Mouse (Mus musculus): ENCODE measurements around the gene Hdac4. TPM values are rescaled to one million over a fixed set of nuclear protein-coding genes. Genes with fewer than 3 reads are reported as not detected.

Gene Hdac4
- total RNA-seq (2017) = 13.8 to 21.8 TPM (median 13.9 TPM) in 3 replicates

GRCm38 (mm10) chr1:92195360-92196149 lies at the start of gene Hdac4:
Gene Hdac4, minus strand, starts transcription at chr1:92195699.
- ATAC-seq (replicated peaks; ENCODE audit: insufficient number of reproducible peaks, low FRiP score, low TSS enrichment, poor library complexity, severe bottlenecking) = no peak

- no peak for ATAC-seq (replicated peaks; ENCODE audit: insufficient number of reproducible peaks, low FRiP score, low TSS enrichment, poor library complexity, severe bottlenecking)
Measured at GRCm38 (mm10) chr1:92243549-92243948, 48.0 kb upstream of the Hdac4 start.

GRCm38 (mm10) chr1:92240072-92240471 lies 44.6 kb upstream of the Hdac4 start:
- ATAC-seq (replicated peaks; ENCODE audit: insufficient number of reproducible peaks, low FRiP score, low TSS enrichment, poor library complexity, severe bottlenecking) = no peak

DNA sequence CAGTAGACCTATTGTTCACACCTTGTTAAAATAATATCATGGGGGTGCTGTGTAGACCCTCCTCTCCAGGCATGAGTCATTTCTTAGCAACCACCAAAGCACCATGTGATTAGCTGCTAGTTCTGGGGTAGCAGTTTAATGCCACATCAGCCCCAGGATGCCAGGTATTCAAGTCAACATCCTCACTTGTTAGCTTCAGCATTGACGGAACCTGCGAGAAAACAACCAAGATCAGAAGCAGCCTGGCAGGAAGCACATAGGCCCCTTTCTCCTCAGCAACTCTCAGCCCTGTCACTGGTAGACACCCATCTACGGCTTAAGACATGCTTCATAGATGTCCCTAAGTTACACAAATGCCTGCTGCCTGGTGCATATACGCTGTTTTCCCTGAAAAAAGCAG lies 40.1 kb upstream of the Hdac4 start:
- no peak for ATAC-seq (replicated peaks; ENCODE audit: insufficient number of reproducible peaks, low FRiP score, low TSS enrichment, poor library complexity, severe bottlenecking)

DNA sequence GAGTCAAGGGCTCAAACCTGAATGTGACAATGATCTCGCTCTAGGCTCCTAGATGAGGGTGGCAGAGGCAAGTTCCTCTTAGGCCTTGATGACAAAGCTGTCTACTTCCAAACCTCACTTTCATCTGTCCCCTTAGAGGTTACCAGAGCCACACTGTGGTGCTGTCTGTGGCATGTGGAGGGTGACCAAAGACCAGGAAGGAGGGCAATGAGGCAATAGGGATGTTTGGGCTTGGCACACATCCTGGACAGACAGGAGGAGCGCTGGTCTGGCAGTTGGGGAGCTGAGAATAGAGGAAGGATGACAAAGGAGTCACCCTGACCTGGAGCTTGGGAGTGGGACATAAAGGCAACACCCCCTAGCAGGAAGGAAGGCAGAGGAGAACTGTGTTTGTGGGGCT lies 29.8 kb upstream of the Hdac4 start:
- peak; percentile 33; the same call in 1 of the 2 replicates for ATAC-seq (replicated peaks; ENCODE audit: insufficient number of reproducible peaks, low FRiP score, low TSS enrichment, poor library complexity, severe bottlenecking)

DNA sequence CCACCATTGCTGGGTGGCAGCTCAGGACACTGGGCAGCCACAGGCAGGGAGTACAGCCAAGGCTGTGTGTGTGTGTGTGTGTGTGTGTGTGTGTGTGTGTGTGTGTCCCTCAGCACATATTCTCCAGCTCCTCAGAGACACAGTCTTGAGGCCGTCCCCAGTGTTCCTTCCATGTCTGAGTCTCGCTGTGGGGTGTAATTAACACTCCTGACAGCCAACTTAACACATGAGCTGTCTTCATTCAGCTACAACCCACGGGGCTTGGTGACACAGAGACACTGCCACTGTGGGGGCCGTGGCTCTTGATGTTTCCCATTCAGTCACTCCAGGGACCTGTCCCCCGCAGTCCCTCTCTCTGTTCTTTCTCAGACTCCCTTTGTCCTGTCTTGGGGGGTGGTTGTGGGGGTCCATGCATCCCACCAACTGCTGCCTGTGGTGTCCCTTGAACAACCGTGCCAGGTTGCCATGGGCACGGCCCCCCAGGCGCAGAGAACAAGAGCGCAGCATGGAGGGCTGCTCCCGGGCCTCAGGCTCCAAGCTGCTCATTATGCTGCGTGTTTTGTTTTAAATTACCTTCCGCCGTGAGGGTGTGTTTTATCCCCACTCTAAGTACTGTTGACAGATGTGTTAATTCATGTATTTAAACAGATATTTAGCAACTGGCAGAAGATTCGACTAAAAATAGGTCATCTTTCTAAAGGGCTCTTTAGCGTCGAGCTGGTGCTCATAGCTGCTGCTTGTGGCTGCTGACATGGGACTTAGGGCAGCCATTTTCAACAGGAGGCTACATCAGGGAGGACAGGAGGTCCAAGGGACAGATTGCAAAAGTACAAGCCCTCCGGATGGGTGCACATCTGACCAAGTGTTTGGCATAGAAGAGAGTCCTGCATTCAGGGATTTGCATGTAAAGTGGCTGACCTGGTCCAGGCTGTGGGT lies 28.7 kb upstream of the Hdac4 start:
- ATAC-seq (replicated peaks; ENCODE audit: insufficient number of reproducible peaks, low FRiP score, low TSS enrichment, poor library complexity, severe bottlenecking) = no peak

DNA sequence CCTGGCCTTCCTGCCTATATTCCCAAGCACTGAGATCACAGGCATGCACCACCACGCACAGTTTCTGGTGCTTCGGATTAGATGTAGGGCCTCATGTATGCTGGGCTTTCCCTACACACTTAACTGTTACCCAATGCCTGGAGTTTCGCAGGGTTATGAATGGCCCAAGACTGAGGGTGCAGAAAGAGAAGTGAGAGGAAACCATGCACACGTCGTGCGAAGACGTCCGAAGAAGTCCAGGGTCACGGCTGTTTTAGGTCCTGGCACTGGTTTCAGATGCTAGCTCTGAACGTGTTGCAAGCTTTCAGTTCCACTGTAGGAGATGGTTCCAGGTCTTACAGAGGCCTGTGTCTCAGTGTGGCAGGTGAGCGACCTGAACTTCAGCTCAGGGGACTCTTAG lies 21.2 kb upstream of the Hdac4 start:
- ATAC-seq (replicated peaks; ENCODE audit: insufficient number of reproducible peaks, low FRiP score, low TSS enrichment, poor library complexity, severe bottlenecking) = peak; percentile 85

- no peak for ATAC-seq (replicated peaks; ENCODE audit: insufficient number of reproducible peaks, low FRiP score, low TSS enrichment, poor library complexity, severe bottlenecking)
Measured at GRCm38 (mm10) chr1:92215996-92216630, 20.6 kb upstream of the Hdac4 start.

DNA sequence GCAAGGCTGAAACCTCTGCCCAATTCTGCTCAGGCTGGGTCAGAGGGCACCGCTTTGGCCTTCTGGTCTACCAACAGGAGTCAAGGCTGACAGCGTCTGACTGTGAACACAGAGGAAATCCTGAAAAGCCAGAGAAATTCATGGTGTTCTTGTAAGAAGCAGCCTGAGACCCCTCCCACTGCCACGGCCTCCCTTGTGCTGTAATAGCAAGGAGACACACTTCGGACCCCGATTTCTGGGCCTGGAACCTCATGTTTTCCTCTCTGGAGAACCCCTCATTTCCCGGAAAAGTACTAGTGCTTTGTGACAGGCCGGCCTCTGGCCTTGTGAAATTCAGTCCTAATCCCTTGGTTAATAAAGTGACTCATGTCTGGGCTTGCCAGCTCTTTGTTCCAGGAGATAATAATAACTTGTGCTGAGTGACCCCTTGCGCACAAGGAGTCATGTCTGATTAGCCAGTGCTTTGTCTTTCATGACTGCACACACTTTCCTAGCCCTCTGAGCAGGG lies 19.7 kb upstream of the Hdac4 start:
- no peak for ATAC-seq (replicated peaks; ENCODE audit: insufficient number of reproducible peaks, low FRiP score, low TSS enrichment, poor library complexity, severe bottlenecking)

- no peak for ATAC-seq (replicated peaks; ENCODE audit: insufficient number of reproducible peaks, low FRiP score, low TSS enrichment, poor library complexity, severe bottlenecking)
Measured at GRCm38 (mm10) chr1:92212003-92212750, 16.7 kb upstream of the Hdac4 start.

DNA sequence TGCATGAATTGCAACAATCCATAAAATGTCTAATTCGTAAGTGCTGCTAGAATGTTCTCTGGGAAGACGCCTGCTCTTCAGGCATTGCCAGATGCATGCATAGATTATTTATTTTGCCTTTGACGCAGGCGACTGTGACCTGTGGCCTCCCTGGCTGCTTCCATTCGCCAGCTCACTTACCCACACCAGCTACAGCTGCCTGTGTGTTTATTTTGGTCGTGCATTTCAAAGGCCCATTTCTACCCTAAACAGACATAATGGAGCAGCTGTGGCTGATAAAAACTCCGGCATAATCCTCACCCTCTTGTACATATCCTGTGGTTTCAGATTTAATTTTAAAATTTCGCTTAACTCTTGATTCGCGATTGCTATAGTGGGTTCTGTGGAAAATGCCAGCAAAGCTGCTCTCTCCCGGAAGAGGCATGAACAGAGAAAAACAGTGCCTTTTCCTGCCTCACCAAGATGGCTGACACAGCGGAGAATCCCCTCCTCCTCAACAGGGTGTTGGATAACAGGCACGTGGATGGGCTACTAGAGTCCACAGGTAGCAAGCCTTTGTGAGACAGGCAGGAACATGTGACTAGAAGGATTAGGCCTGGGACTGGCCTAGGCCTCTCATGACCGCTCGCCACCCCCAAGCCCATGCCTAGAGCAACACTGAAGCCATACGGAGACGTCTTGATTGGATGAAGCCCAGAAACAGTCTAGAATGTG lies 7.3 kb upstream of the Hdac4 start:
- ATAC-seq (replicated peaks; ENCODE audit: insufficient number of reproducible peaks, low FRiP score, low TSS enrichment, poor library complexity, severe bottlenecking) = no peak

DNA sequence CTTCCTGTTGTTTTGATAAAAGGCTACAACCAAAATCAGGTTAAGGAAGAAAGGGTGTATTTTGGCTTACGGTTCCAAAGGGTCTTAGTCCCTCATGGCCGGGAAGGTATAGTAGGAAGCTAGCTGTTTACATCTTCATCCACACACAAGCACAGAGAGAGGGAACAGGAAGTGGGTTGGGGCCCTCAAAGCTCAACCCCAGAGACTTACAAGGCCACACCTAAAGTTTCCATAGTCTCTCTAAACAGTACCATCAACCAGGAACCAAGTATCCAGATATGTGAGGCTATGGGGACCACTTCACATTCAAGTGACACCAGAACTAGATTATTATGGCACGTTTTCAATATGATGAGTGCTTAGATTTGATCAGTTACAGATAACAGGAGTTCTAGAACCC lies 5.0 kb downstream of the Hdac4 start:
- peak; percentile 40; the same call in 1 of the 2 replicates for ATAC-seq (replicated peaks; ENCODE audit: insufficient number of reproducible peaks, low FRiP score, low TSS enrichment, poor library complexity, severe bottlenecking)

- ATAC-seq (replicated peaks; ENCODE audit: insufficient number of reproducible peaks, low FRiP score, low TSS enrichment, poor library complexity, severe bottlenecking) = no peak
Measured at GRCm38 (mm10) chr1:92187137-92187536, 8.4 kb downstream of the Hdac4 start.

DNA sequence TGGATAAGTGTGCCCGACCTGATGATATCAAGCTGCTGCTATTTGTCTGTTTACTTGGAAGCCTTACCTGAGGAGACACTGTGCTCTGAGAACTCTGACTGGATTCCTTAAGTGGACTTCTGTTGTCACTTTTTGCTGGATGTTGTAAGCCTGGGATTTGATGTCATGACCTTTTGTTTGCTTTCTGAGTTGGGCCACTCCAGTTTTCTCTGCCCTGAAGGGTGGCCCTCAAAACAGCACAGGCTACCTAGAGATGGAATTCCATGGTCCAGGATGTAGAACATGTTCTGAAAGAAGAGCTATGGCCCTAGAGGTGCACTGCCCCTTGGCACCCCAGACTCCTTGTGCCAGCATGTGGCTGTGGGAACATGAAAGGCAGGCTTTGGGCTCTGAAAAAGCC lies 10.9 kb downstream of the Hdac4 start:
- ATAC-seq (replicated peaks; ENCODE audit: insufficient number of reproducible peaks, low FRiP score, low TSS enrichment, poor library complexity, severe bottlenecking) = no peak

DNA sequence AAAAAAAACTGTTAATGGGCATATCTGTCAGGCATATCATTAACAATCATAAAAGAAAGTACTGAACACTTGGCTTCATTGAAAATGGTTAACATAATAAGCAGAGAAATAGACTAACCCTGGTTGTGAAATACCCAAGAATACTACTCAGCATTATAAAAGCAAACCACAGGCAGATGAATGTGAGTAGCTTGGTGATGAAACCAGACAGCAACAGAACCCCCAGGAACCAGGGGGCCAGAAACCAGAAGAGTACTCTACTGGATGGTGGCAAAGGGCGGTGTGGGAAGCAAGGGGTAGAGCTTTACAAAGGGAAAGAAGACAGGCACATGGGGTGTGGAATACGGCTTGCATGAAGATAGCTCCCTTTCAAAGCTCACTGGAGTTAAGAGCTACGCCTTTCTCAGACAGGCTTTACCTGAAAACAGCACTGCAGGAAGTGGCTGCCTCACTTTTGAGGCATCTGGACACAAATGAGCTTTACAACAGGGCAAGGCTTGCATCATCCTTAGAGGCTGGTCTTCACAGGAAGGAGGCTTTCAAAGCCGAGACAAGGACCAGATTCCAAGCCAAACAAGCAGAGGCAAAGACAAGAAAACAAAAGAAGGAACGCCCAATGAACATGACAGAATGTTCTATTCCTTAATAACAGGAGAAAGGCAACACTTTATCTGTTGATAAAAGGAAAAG lies 12.3 kb downstream of the Hdac4 start:
- no peak for ATAC-seq (replicated peaks; ENCODE audit: insufficient number of reproducible peaks, low FRiP score, low TSS enrichment, poor library complexity, severe bottlenecking)

DNA sequence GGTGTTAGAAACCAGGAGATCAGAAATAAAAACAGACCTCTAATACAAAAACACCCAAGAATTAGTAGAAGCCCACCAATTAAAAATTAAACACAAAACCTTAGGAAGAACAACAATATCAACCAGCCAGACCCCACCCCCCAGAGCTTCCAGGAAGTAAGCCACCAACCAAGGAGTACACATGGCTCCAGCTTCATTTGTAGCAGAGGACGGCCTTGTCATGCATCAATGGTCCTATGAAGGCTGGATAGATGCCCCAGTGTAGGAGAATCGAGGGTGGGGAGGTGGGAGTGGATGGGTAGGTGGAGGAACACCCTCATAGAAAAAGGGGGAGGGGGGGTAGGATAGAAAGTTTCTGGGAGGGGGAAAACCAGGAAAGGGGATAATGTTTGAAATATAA lies 13.5 kb downstream of the Hdac4 start:
- ATAC-seq (replicated peaks; ENCODE audit: insufficient number of reproducible peaks, low FRiP score, low TSS enrichment, poor library complexity, severe bottlenecking) = no peak
